Mouse (Mus musculus): ENCODE results near the gene D10Wsu102e. TPM values are rescaled to one million over a fixed set of nuclear protein-coding genes. Genes with fewer than 3 reads are reported as not detected.

D10Wsu102e gene
- polyA plus RNA-seq (2012; rRNA removed) = 1.5 and 1.7 TPM in 2 replicates

- DNase-seq (ENCODE audit: extremely low spot score in 1 of 2, low spot score in 1 of 2) = peak; percentile 95 to 98
Observed at GRCm38 (mm10) chr10:83359956-83360355, at the start of gene D10Wsu102e. TSS of gene D10Wsu102e (plus strand) at chr10:83360221.

GRCm38 (mm10) chr10:83310356-83310755, 49.7 kb upstream of the D10Wsu102e start:
- DNase-seq (ENCODE audit: extremely low spot score in 1 of 2, low spot score in 1 of 2) = no peak

- DNase-seq (ENCODE audit: extremely low spot score in 1 of 2, low spot score in 1 of 2) = no peak
Observed at GRCm38 (mm10) chr10:83313033-83313432, 47.0 kb upstream of the D10Wsu102e start.

GRCm38 (mm10) chr10:83320396-83320795, 39.6 kb upstream of the D10Wsu102e start:
- no peak for DNase-seq (ENCODE audit: extremely low spot score in 1 of 2, low spot score in 1 of 2)

GRCm38 (mm10) chr10:83320870-83321269, 39.2 kb upstream of the D10Wsu102e start:
- peak in 1 of 2 experiments; percentile 36 for DNase-seq (ENCODE audit: extremely low spot score in 1 of 2, low spot score in 1 of 2)

GRCm38 (mm10) chr10:83321528-83321927, 38.5 kb upstream of the D10Wsu102e start:
- DNase-seq (ENCODE audit: extremely low spot score in 1 of 2, low spot score in 1 of 2) = no peak

GRCm38 (mm10) chr10:83322551-83323100, 37.4 kb upstream of the D10Wsu102e start:
- DNase-seq (ENCODE audit: extremely low spot score in 1 of 2, low spot score in 1 of 2) = no peak

- DNase-seq (ENCODE audit: extremely low spot score in 1 of 2, low spot score in 1 of 2) = no peak
Observed at GRCm38 (mm10) chr10:83324871-83325270, 35.1 kb upstream of the D10Wsu102e start.

- no peak for DNase-seq (ENCODE audit: extremely low spot score in 1 of 2, low spot score in 1 of 2)
Observed at GRCm38 (mm10) chr10:83325903-83326302, 34.1 kb upstream of the D10Wsu102e start.

- no peak for DNase-seq (ENCODE audit: extremely low spot score in 1 of 2, low spot score in 1 of 2)
Observed at GRCm38 (mm10) chr10:83326648-83327285, 33.3 kb upstream of the D10Wsu102e start.

- no peak for DNase-seq (ENCODE audit: extremely low spot score in 1 of 2, low spot score in 1 of 2)
Observed at GRCm38 (mm10) chr10:83328791-83329190, 31.2 kb upstream of the D10Wsu102e start.

GRCm38 (mm10) chr10:83330336-83330735, 29.7 kb upstream of the D10Wsu102e start:
- no peak for DNase-seq (ENCODE audit: extremely low spot score in 1 of 2, low spot score in 1 of 2)

- no peak for DNase-seq (ENCODE audit: extremely low spot score in 1 of 2, low spot score in 1 of 2)
Observed at GRCm38 (mm10) chr10:83331811-83332210, 28.2 kb upstream of the D10Wsu102e start.

- DNase-seq (ENCODE audit: extremely low spot score in 1 of 2, low spot score in 1 of 2) = no peak
Observed at GRCm38 (mm10) chr10:83332581-83332980, 27.4 kb upstream of the D10Wsu102e start.

GRCm38 (mm10) chr10:83336336-83336735, 23.7 kb upstream of the D10Wsu102e start:
- DNase-seq (ENCODE audit: extremely low spot score in 1 of 2, low spot score in 1 of 2) = no peak

GRCm38 (mm10) chr10:83337159-83337951, 22.7 kb upstream of the D10Wsu102e start, which contains the start of gene Slc41a2:
TSS of gene Slc41a2 (minus strand) at chr10:83337882.
- peak in 1 of 2 experiments; percentile 70 for DNase-seq (ENCODE audit: extremely low spot score in 1 of 2, low spot score in 1 of 2)

- DNase-seq (ENCODE audit: extremely low spot score in 1 of 2, low spot score in 1 of 2) = no peak
Observed at GRCm38 (mm10) chr10:83337971-83338598, 21.9 kb upstream of the D10Wsu102e start.

- DNase-seq (ENCODE audit: extremely low spot score in 1 of 2, low spot score in 1 of 2) = no peak
Observed at GRCm38 (mm10) chr10:83341226-83341625, 18.8 kb upstream of the D10Wsu102e start.

GRCm38 (mm10) chr10:83343171-83343570, 16.9 kb upstream of the D10Wsu102e start:
- peak; percentile 27 to 67 for DNase-seq (ENCODE audit: extremely low spot score in 1 of 2, low spot score in 1 of 2)

GRCm38 (mm10) chr10:83343828-83344685, 16.0 kb upstream of the D10Wsu102e start:
- no peak for DNase-seq (ENCODE audit: extremely low spot score in 1 of 2, low spot score in 1 of 2)

All from frontal cortex, adult 2 months (tissue).